Mouse (Mus musculus): ENCODE data around the gene Kcnd1. TPM values are rescaled to one million over a fixed set of nuclear protein-coding genes. Genes with fewer than 3 reads are reported as not detected.
A peak's percentile ranks its signal among the peaks of the same experiment; 100 is the strongest.

The Kcnd1 gene
- total RNA-seq, 2 experiments from 2014 or later: 0.79 to 0.94 TPM

DNA sequence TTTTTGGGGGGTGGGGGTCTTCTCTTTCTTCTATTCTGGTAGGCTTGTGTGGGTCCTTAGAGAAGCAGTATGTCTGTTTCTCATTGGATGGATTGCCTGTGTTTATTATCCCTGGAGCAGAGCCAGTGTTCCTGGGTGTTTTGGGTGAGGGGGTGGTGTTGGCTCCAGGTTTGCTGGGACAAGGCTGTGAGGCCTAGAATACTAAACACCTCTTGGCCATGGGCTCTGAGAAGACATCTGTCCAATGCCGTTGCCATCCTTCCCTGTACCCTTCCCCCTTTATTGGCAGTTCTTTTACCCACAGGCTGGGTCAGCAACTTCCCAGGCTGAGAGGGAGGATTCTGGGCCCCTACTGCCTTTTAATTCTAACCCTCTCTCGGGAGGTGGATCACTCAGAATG is 25.8 kb downstream of the Kcnd1 start:
- intact Hi-C loops (cut with DNase I): no loop called here
- DNase-seq: no peak

DNA sequence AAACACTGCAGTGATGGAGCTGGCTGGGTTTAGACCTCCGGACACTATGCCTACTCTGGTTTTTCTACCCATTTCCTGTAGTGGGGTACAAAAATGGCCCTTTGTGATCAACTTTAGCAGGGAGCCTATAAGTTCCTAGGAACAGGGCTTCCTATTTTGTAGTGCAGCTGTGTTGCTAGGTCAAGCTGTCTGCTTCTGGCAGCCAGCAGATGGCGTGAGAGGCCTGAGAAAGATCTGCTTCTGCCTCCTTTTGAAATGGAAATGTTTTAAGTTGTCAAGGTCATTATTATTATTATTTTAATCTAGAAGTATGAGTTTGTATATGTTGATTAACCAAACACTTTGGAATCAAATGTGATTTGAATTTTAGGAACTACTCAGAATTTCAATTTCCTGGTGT is 32.5 kb downstream of the Kcnd1 start:
- peak; percentile 37 to 44 for DNase-seq
- intact Hi-C loops (cut with DNase I): no loop called here

GRCm38 (mm10) chrX:7859191-7859753 is 37.2 kb downstream of the Kcnd1 start:
- intact Hi-C loops (cut with DNase I): no loop called here
- no peak for DNase-seq

GRCm38 (mm10) chrX:7863181-7863580 is 41.1 kb downstream of the Kcnd1 start:
- DNase-seq: no peak
- intact Hi-C loops (cut with DNase I): no loop called here

DNA sequence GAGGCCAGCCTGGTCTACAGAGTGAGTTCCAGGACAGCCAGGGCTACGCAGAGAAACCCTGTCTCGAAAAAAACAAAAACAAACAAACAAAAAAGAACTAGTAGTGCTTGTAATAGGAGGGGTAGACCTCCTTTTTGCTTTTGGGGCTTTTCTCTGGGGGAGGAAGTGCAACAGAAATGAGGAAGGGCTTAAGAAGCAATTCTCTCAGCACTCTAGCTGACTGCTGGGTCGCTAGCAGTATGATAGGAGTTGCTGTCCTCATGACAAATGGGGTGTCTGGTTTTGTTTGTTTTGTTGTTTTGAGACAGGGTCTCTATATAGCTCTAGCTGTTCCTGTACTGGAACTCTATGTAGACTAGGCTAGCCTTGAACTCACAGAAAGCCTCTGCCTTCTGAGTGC is 42.5 kb downstream of the Kcnd1 start:
- intact Hi-C loops (cut with DNase I): no loop called here
- DNase-seq: no peak

GRCm38 (mm10) chrX:7865343-7865742 is 43.3 kb downstream of the Kcnd1 start:
- intact Hi-C loops (cut with DNase I): no loop called here
- no peak for DNase-seq

- DNase-seq: no peak
- intact Hi-C loops (cut with DNase I): no loop called here
These were observed 43.7 kb downstream of the Kcnd1 start for GRCm38 (mm10) chrX:7865786-7866185.

- DNase-seq: no peak
- intact Hi-C loops (cut with DNase I): no loop called here
These were observed 45.1 kb downstream of the Kcnd1 start for GRCm38 (mm10) chrX:7867141-7867540.

GRCm38 (mm10) chrX:7868506-7868905 is 46.4 kb downstream of the Kcnd1 start:
- no peak for DNase-seq
- intact Hi-C loops (cut with DNase I): no loop called here

DNA sequence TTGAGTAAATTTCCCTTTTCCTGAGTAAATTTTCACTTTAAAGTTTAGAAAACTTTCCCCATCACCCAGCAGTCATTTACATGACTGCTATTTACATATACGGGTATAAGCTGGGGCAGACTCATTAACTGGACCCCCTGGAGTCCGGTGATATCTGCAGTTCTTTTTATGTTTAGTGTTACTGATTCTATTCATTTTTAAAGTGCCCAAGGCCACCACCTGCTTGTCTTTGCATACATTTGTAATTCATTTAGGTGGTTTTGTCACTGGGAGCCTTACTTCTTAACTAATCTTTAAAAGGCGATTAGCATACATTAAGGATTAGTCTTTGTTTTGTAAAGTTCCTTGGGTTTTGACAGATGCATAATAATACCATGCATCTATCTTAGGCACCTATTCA is 47.7 kb downstream of the Kcnd1 start:
- DNase-seq: no peak
- intact Hi-C loops (cut with DNase I): no loop called here

- intact Hi-C loops (cut with DNase I): no loop called here
- peak; percentile 81 to 83 for DNase-seq
These were observed 55.9 kb downstream of the Kcnd1 start, which contains the start of gene Pim2 for GRCm38 (mm10) chrX:7878007-7878419. Pim2 (plus strand) TSS chrX:7878262.

GRCm38 (mm10) chrX:7878495-7878894 is 56.4 kb downstream of the Kcnd1 start:
- intact Hi-C loops (cut with DNase I): no loop called here
- peak in 1 of 2 experiments; percentile 8 for DNase-seq

- DNase-seq: peak; percentile 54 to 67
- intact Hi-C loops (cut with DNase I): loop anchor here (2.0 kb wide), 1 partner anchor 29 kb away; no protein-coding TSS in a partner anchor
These were observed 57.7 kb downstream of the Kcnd1 start for GRCm38 (mm10) chrX:7879819-7880218.

GRCm38 (mm10) chrX:7883841-7884567 is 61.9 kb downstream of the Kcnd1 start, which contains the start of gene Slc35a2:
Slc35a2 (plus strand) TSS chrX:7884028.
- intact Hi-C loops (cut with DNase I): no loop called here

More at GRCm38 (mm10) chrX:7883841-7884567, 61.9 kb downstream of the Kcnd1 start, which contains the start of gene Slc35a2:
- DNase-seq: peak; percentile 91 to 92

Small RNA genes within 50 kb of the gene (microRNA-seq; reads per million reads assigned to microRNA genes)
- 42.4 to 62.9 reads per million in 2 experiments for gene Mir1198

Other genes with a start within 250 kb of the Kcnd1 start
- under 1 TPM; 0.25 to 0.45 TPM for gene Foxp3, start 248.6 kb upstream of the Kcnd1 start, total RNA-seq (2021)
- 1 to 10 TPM; 1.9 to 2.1 TPM for gene Ppp1r3f, start 248.0 kb upstream of the Kcnd1 start, total RNA-seq (2021)
- 10 to 100 TPM; 11.4 to 12.4 TPM for gene Ccdc22, start 216.8 kb upstream of the Kcnd1 start, total RNA-seq (2021)
- not detected for gene Cacna1f, start 215.2 kb upstream of the Kcnd1 start, total RNA-seq (2021)
- gene Syp, start 183.8 kb upstream of the Kcnd1 start, total RNA-seq (2021): 1 to 10 TPM in 1 of 2 experiments, under 1 TPM in 1; 0.57 to 1.9 TPM
- 10 to 100 TPM; 19.4 to 21.7 TPM for gene Prickle3, start 165.0 kb upstream of the Kcnd1 start, total RNA-seq (2021)
- gene Plp2, start 150.9 kb upstream of the Kcnd1 start, total RNA-seq (2021): 10 to 100 TPM; 84.8 to 88.4 TPM
- 10 to 100 TPM; 10.8 to 13.9 TPM for gene Magix, start 141.0 kb upstream of the Kcnd1 start, total RNA-seq (2021)
- 10 to 100 TPM; 24.8 to 26.8 TPM for gene Gpkow, start 125.2 kb upstream of the Kcnd1 start, total RNA-seq (2021)
- 10 to 100 TPM; 31.0 to 33.4 TPM for gene Wdr45, start 108.0 kb upstream of the Kcnd1 start, total RNA-seq (2021)
- not detected for gene Gm45208, start 100.0 kb upstream of the Kcnd1 start, total RNA-seq (2021)
- gene Praf2, start 93.8 kb upstream of the Kcnd1 start, total RNA-seq (2021): 10 to 100 TPM in 1 of 2 experiments, 1 to 10 TPM in 1; 9.4 to 10.6 TPM
- gene Ccdc120, start 71.4 kb upstream of the Kcnd1 start, total RNA-seq (2021): 1 to 10 TPM; 1.4 to 1.7 TPM
- gene Tfe3, start 59.7 kb upstream of the Kcnd1 start, total RNA-seq (2021): 10 to 100 TPM; 17.4 to 19.0 TPM
- gene Gripap1, start 32.5 kb upstream of the Kcnd1 start, total RNA-seq (2021): 10 to 100 TPM; 27.7 to 30.2 TPM
- 10 to 100 TPM; 34.0 to 38.8 TPM for gene Otud5, start 19.1 kb downstream of the Kcnd1 start, total RNA-seq (2021)
- 1 to 10 TPM; 2.1 to 2.8 TPM for gene Pim2, start 56.0 kb downstream of the Kcnd1 start, total RNA-seq (2021)
- gene Slc35a2, start 61.7 kb downstream of the Kcnd1 start, total RNA-seq (2021): 10 to 100 TPM; 15.5 to 15.8 TPM
- gene Pqbp1, start 77.0 kb downstream of the Kcnd1 start, total RNA-seq (2021): 10 to 100 TPM; 33.3 to 33.7 TPM
- 10 to 100 TPM; 46.4 to 51.2 TPM for gene Timm17b, start 77.1 kb downstream of the Kcnd1 start, total RNA-seq (2021)
- not detected for gene Gm10491, start 85.5 kb downstream of the Kcnd1 start, total RNA-seq (2021)
- not detected for gene Gm10490, start 87.3 kb downstream of the Kcnd1 start, total RNA-seq (2021)
- gene Pcsk1n, start 97.5 kb downstream of the Kcnd1 start, total RNA-seq (2021): not detected
- gene Eras, start 106.3 kb downstream of the Kcnd1 start, total RNA-seq (2021): not detected
- 10 to 100 TPM; 21.5 to 23.7 TPM for gene Hdac6, start 125.6 kb downstream of the Kcnd1 start, total RNA-seq (2021)
- not detected for gene Gata1, start 155.8 kb downstream of the Kcnd1 start, total RNA-seq (2021)
- gene Glod5, start 196.2 kb downstream of the Kcnd1 start, total RNA-seq (2021): not detected